Mouse (Mus musculus): ENCODE results near the gene Dlst. TPM values are rescaled to one million over a fixed set of nuclear protein-coding genes. Genes with fewer than 3 reads are reported as not detected.

Gene Dlst
- polyA plus RNA-seq, 1 experiment from 2014 or later, result 91.2 TPM

GRCm38 (mm10) chr12:85106292-85106691 lies 4.3 kb upstream of the Dlst start:
- Histone ChIP-seq H3K27me3 (ENCODE audit: control insufficient read depth, insufficient read depth, low read length) (no peaks in the 10 kb centered on the region), H3K36me3 (replicated peaks; ENCODE audit: control insufficient read depth, insufficient read depth, low read depth, low read length) (no peaks in the 10 kb centered on the region), H3K4me2 (ENCODE audit: low read depth, low read length) (peak overlapping the region; percentile 23), H3K4me3 (ENCODE audit: low read depth, low read length) (no peak overlapping the region), H3K9me3 (replicated peaks; ENCODE audit: control insufficient read depth, low read length) (no peaks in the 10 kb centered on the region), H3K27ac (replicated peaks; ENCODE audit: low read depth, low read length) (no peak overlapping the region), H3K4me1 (ENCODE audit: control insufficient read depth, insufficient read depth, low read length) (no peaks in the 10 kb centered on the region), H3K9ac (replicated peaks; ENCODE audit: low read length) (no peak overlapping the region)
- peak; percentile 50 for DNase-seq (ENCODE audit: low spot score)
- ATAC-seq (replicated peaks; ENCODE audit: insufficient number of reproducible peaks, low FRiP score, low TSS enrichment, low read depth), result no peak
- 1% methylated on average over 8 of the region's 8 CpGs for WGBS

- ATAC-seq (replicated peaks; ENCODE audit: insufficient number of reproducible peaks, low FRiP score, low TSS enrichment, low read depth) (no peak), DNase-seq (ENCODE audit: low spot score) (no peak)
- Histone ChIP-seq H3K4me2 (ENCODE audit: low read depth, low read length) (no peak overlapping the region), H3K9ac (replicated peaks; ENCODE audit: low read length) (no peak overlapping the region), H3K4me1 (ENCODE audit: control insufficient read depth, insufficient read depth, low read length) (peaks cover 3% of the 10 kb centered on the region), H3K9me3 (replicated peaks; ENCODE audit: control insufficient read depth, low read length) (no peaks in the 10 kb centered on the region), H3K4me3 (ENCODE audit: low read depth, low read length) (no peak overlapping the region), H3K36me3 (replicated peaks; ENCODE audit: control insufficient read depth, insufficient read depth, low read depth, low read length) (no peaks in the 10 kb centered on the region), H3K27ac (replicated peaks; ENCODE audit: low read depth, low read length) (no peak overlapping the region), H3K27me3 (ENCODE audit: control insufficient read depth, insufficient read depth, low read length) (no peaks in the 10 kb centered on the region)
- WGBS, result 68% methylated on average over 3 of the region's 3 CpGs
These were observed 2.0 kb upstream of the Dlst start for GRCm38 (mm10) chr12:85108643-85109042.

DNA sequence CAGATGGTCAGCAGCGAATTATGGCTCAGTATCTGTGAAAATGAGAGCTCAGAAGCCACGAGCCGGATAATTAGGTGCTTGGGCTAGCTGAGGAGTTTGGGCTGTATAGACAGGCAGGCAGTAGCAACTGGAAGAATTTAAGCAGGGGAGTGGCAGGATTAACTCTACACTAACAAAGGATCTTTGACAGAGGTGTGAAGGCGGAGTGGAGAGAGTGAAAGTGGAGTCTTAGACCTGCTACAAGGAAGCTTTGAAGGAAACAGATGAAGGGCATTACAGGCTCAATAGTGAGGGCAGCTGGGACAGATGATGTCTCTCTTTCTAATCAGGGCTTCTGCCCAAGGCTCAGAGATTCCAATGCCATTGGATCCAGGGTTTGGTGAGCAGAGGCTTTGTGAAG lies 1.2 kb upstream of the Dlst start:
- no peak for ATAC-seq (replicated peaks; ENCODE audit: insufficient number of reproducible peaks, low FRiP score, low TSS enrichment, low read depth)
- 42% methylated on average over 4 of the region's 4 CpGs for WGBS
- no peak for DNase-seq (ENCODE audit: low spot score)
- Histone ChIP-seq H3K9ac (replicated peaks; ENCODE audit: low read length) (no peak overlapping the region), H3K27ac (replicated peaks; ENCODE audit: low read depth, low read length) (no peak overlapping the region), H3K9me3 (replicated peaks; ENCODE audit: control insufficient read depth, low read length) (no peaks in the 10 kb centered on the region), H3K36me3 (replicated peaks; ENCODE audit: control insufficient read depth, insufficient read depth, low read depth, low read length) (no peaks in the 10 kb centered on the region), H3K4me2 (ENCODE audit: low read depth, low read length) (no peak overlapping the region), H3K27me3 (ENCODE audit: control insufficient read depth, insufficient read depth, low read length) (no peaks in the 10 kb centered on the region), H3K4me3 (ENCODE audit: low read depth, low read length) (no peak overlapping the region), H3K4me1 (ENCODE audit: control insufficient read depth, insufficient read depth, low read length) (peaks cover 3% of the 10 kb centered on the region)

DNA sequence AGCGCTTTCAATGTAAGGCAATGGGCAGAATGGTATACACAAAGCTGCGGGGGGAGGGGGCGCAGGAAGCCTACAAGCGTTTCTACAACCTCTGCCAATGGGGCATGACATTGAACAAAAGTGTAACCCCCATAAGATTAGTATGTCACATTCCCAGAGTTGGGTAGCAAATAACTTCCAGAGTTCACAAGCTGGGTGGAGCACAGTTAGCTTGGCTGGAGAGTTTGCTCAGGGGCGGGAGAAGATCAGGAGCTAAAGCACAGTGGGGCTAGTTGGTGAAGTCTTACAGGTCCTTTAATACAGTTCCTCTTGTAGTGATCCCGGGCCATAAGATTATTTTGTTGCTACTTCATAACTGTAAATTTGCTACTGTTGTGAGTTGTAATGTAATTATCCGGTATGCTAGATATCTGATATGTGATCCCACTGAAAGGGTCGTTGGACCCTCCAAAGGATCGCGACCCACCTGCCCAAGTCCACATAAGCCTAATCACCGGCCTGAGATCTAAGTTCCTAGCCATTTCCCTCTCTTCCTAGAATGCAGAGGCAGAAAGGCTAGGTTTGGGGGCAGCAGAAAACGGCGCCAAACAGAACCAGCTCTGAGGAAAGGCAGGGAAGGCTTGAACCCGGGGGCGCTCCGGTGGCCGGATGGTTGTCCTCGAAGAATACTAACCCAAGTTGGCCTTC lies 479 bp upstream of the Dlst start:
- ATAC-seq (replicated peaks; ENCODE audit: insufficient number of reproducible peaks, low FRiP score, low TSS enrichment, low read depth) (peak; percentile 49; the same call in 1 of the 2 replicates), DNase-seq (ENCODE audit: low spot score) (peak; percentile 33)
- 16% methylated on average over 18 of the region's 18 CpGs for WGBS
- no peaks in the 10 kb centered on the region for H3K27me3 ChIP-seq (ENCODE audit: control insufficient read depth, insufficient read depth, low read length)
- peak overlapping the region; percentile 72 for H3K27ac ChIP-seq (replicated peaks; ENCODE audit: low read depth, low read length)
- peak overlapping the region; percentile 100 for H3K4me3 ChIP-seq (ENCODE audit: low read depth, low read length)
- peaks cover 3% of the 10 kb centered on the region for H3K4me1 ChIP-seq (ENCODE audit: control insufficient read depth, insufficient read depth, low read length)
- H3K36me3 ChIP-seq (replicated peaks; ENCODE audit: control insufficient read depth, insufficient read depth, low read depth, low read length), result peaks cover 3% of the 10 kb centered on the region; the same call in 1 of the 2 replicates
- H3K4me2 ChIP-seq (ENCODE audit: low read depth, low read length), result peak overlapping the region; percentile 84
- H3K9me3 ChIP-seq (replicated peaks; ENCODE audit: control insufficient read depth, low read length), result no peaks in the 10 kb centered on the region
- peak overlapping the region; percentile 97 for H3K9ac ChIP-seq (replicated peaks; ENCODE audit: low read length)

DNA sequence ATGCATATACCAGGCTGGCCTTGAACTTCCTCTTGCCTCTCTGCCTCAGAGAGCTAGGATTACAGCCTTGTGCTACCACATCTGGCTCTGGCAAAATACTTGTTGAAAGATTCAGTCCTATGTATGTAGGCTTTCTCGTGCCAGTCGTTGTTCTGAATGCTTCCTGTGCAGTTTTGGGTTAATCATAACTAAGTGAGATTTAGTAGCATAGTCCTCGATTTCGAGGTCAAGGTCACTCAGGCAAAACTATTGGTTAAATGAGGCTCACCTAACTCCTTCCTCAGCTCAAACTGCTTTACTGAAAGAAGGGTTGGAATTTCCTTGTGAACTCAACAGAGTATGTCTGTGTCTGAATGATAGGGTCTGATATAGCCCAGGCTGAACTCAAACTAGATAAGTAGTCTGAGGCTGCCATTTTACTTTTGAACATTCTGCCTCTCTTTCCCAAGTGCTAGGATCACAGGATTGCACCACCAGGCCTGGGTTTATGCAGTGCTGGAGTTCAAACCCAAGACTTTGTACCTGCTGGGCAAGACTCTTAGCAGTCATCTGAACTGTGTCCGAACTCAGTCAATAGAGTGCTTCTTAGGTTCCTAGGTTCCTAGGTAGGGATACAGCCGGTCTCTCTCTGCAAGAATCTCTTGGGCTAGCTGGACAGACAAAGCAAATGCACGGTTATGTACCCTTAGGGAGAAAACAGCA lies 2.1 kb downstream of the Dlst start:
- Histone ChIP-seq H3K36me3 (replicated peaks; ENCODE audit: control insufficient read depth, insufficient read depth, low read depth, low read length) (peaks cover 3% of the 10 kb centered on the region; the same call in 1 of the 2 replicates), H3K27me3 (ENCODE audit: control insufficient read depth, insufficient read depth, low read length) (no peaks in the 10 kb centered on the region), H3K9ac (replicated peaks; ENCODE audit: low read length) (no peak overlapping the region), H3K4me2 (ENCODE audit: low read depth, low read length) (no peak overlapping the region), H3K9me3 (replicated peaks; ENCODE audit: control insufficient read depth, low read length) (no peaks in the 10 kb centered on the region), H3K27ac (replicated peaks; ENCODE audit: low read depth, low read length) (no peak overlapping the region), H3K4me1 (ENCODE audit: control insufficient read depth, insufficient read depth, low read length) (peaks cover 3% of the 10 kb centered on the region), H3K4me3 (ENCODE audit: low read depth, low read length) (no peak overlapping the region)
- DNase-seq (ENCODE audit: low spot score), result no peak
- WGBS, result 88% methylated on average over 7 of the region's 7 CpGs
- no peak for ATAC-seq (replicated peaks; ENCODE audit: insufficient number of reproducible peaks, low FRiP score, low TSS enrichment, low read depth)

GRCm38 (mm10) chr12:85113337-85113736 lies 2.7 kb downstream of the Dlst start:
- H3K27ac ChIP-seq (replicated peaks; ENCODE audit: low read depth, low read length), result no peak overlapping the region
- H3K36me3 ChIP-seq (replicated peaks; ENCODE audit: control insufficient read depth, insufficient read depth, low read depth, low read length), result peaks cover 3% of the 10 kb centered on the region; the same call in 1 of the 2 replicates
- no peak overlapping the region for H3K9ac ChIP-seq (replicated peaks; ENCODE audit: low read length)
- no peaks in the 10 kb centered on the region for H3K27me3 ChIP-seq (ENCODE audit: control insufficient read depth, insufficient read depth, low read length)
- H3K9me3 ChIP-seq (replicated peaks; ENCODE audit: control insufficient read depth, low read length), result no peaks in the 10 kb centered on the region
- ATAC-seq (replicated peaks; ENCODE audit: insufficient number of reproducible peaks, low FRiP score, low TSS enrichment, low read depth) (no peak), DNase-seq (ENCODE audit: low spot score) (no peak)
- peaks cover 3% of the 10 kb centered on the region for H3K4me1 ChIP-seq (ENCODE audit: control insufficient read depth, insufficient read depth, low read length)
- 90% methylated on average over 3 of the region's 3 CpGs for whole genome bisulfite sequencing
- no peak overlapping the region for H3K4me3 ChIP-seq (ENCODE audit: low read depth, low read length)
- no peak overlapping the region for H3K4me2 ChIP-seq (ENCODE audit: low read depth, low read length)

GRCm38 (mm10) chr12:85113917-85114316 lies 3.3 kb downstream of the Dlst start:
- no peak overlapping the region for H3K9ac ChIP-seq (replicated peaks; ENCODE audit: low read length)
- DNase-seq (ENCODE audit: low spot score), result no peak
- 98% methylated on average over 3 of the region's 3 CpGs for WGBS
- peaks cover 3% of the 10 kb centered on the region for H3K4me1 ChIP-seq (ENCODE audit: control insufficient read depth, insufficient read depth, low read length)
- H3K27me3 ChIP-seq (ENCODE audit: control insufficient read depth, insufficient read depth, low read length), result no peaks in the 10 kb centered on the region
- no peak overlapping the region for H3K4me3 ChIP-seq (ENCODE audit: low read depth, low read length)
- H3K4me2 ChIP-seq (ENCODE audit: low read depth, low read length), result no peak overlapping the region
- H3K27ac ChIP-seq (replicated peaks; ENCODE audit: low read depth, low read length), result no peak overlapping the region
- peaks cover 3% of the 10 kb centered on the region; the same call in 1 of the 2 replicates for H3K36me3 ChIP-seq (replicated peaks; ENCODE audit: control insufficient read depth, insufficient read depth, low read depth, low read length)
- ATAC-seq (replicated peaks; ENCODE audit: insufficient number of reproducible peaks, low FRiP score, low TSS enrichment, low read depth), result no peak
- no peaks in the 10 kb centered on the region for H3K9me3 ChIP-seq (replicated peaks; ENCODE audit: control insufficient read depth, low read length)

GRCm38 (mm10) chr12:85115678-85116077 lies 5.0 kb downstream of the Dlst start:
- no peak for ATAC-seq (replicated peaks; ENCODE audit: insufficient number of reproducible peaks, low FRiP score, low TSS enrichment, low read depth)
- Histone ChIP-seq H3K27ac (replicated peaks; ENCODE audit: low read depth, low read length) (no peak overlapping the region), H3K27me3 (ENCODE audit: control insufficient read depth, insufficient read depth, low read length) (no peaks in the 10 kb centered on the region), H3K4me2 (ENCODE audit: low read depth, low read length) (no peak overlapping the region), H3K36me3 (replicated peaks; ENCODE audit: control insufficient read depth, insufficient read depth, low read depth, low read length) (peaks cover 3% of the 10 kb centered on the region), H3K9me3 (replicated peaks; ENCODE audit: control insufficient read depth, low read length) (no peaks in the 10 kb centered on the region), H3K4me1 (ENCODE audit: control insufficient read depth, insufficient read depth, low read length) (peaks cover 3% of the 10 kb centered on the region), H3K9ac (replicated peaks; ENCODE audit: low read length) (no peak overlapping the region), H3K4me3 (ENCODE audit: low read depth, low read length) (no peak overlapping the region)
- WGBS, result 78% methylated on average over 7 of the region's 7 CpGs
- no peak for DNase-seq (ENCODE audit: low spot score)

All from embryonic facial prominence, embryonic 11.5 days (tissue).